Mouse (Mus musculus) stomach, embryonic 14.5 days (tissue): ENCODE measurements around the gene Pald1. TPM values are rescaled to one million over a fixed set of nuclear protein-coding genes. Genes with fewer than 3 reads are reported as not detected.

Experiments
- ATAC-seq: fragments of 200-750 bp; cut with Nextera tagmentation; 2 replicates; pipeline ENCODE4 v1.8.0; 2017; ENCODE audit warnings: low read depth, moderate TSS enrichment; ENCODE audit not compliant: insufficient number of reproducible peaks, insufficient read depth, low FRiP score
- H3K27ac ChIP-seq: fragments of 300-500 bp; sonication (generic); 2 replicates; pipeline ENCODE4 v1.5.1; 2014; ENCODE audit warnings: mild to moderate bottlenecking, low read length, moderate library complexity, mixed read lengths
- H3K27me3 ChIP-seq: fragments of 300-500 bp; sonication (generic); 2 replicates; pipeline ENCODE4 v1.6.1; 2014; ENCODE audit warnings: low read length, control low read depth, mixed read lengths; ENCODE audit not compliant: control insufficient read depth, insufficient read depth
- H3K36me3 ChIP-seq: fragments of 300-500 bp; sonication (generic); 2 replicates; pipeline ENCODE4 v1.6.1; 2014; ENCODE audit warnings: mild to moderate bottlenecking, control low read depth, low read length, moderate library complexity, mixed read lengths; ENCODE audit not compliant: control insufficient read depth, insufficient read depth
- H3K4me1 ChIP-seq: fragments of 300-500 bp; sonication (generic); 2 replicates; pipeline ENCODE4 v1.6.1; 2014; ENCODE audit warnings: low read length, control low read depth, mixed read lengths; ENCODE audit not compliant: control insufficient read depth, insufficient read depth
- H3K4me2 ChIP-seq: fragments of 300-500 bp; sonication (generic); replicated peaks from 2 replicates; pipeline ENCODE4 v1.6.1; 2014; ENCODE audit warnings: low read depth, low read length, control low read depth
- H3K4me3 ChIP-seq: fragments of 300-500 bp; sonication (generic); 2 replicates; pipeline ENCODE4 v1.5.1; 2014; ENCODE audit warnings: low read depth, low read length, control low read depth
- H3K9ac ChIP-seq: fragments of 300-500 bp; sonication (generic); replicated peaks from 2 replicates; pipeline ENCODE4 v1.6.1; 2014; ENCODE audit warnings: low read depth, mild to moderate bottlenecking, control low read depth, low read length, moderate library complexity, mixed read lengths
- H3K9me3 ChIP-seq: fragments of 300-500 bp; sonication (generic); 2 replicates; pipeline ENCODE4 v1.6.1; 2016; ENCODE audit warnings: low read depth, low read length, control low read depth; ENCODE audit not compliant: control insufficient read depth
- WGBS: fragments of 180-500 bp; shearing (Covaris S2); extraction: QIAGEN DNeasy Blood & Tissue Kit; methylation state at CpG from one replicate; pipeline ENCODE4 v1.1.7; 2014; 5-methylcytosine and 5-hydroxymethylcytosine counted together
- polyA plus RNA-seq: library from polyadenylated mRNA; unstranded; fragments of >200 nt; fragmentation: Nextera tagmentation; extraction: Ambion mirVana; gene quantifications from 2 replicates; pipeline ENCODE4 v1.2.1, GENCODE M21; 2014

Gene Pald1
- polyA plus RNA-seq, 1 experiment from 2014 or later: 14.8 TPM

DNA sequence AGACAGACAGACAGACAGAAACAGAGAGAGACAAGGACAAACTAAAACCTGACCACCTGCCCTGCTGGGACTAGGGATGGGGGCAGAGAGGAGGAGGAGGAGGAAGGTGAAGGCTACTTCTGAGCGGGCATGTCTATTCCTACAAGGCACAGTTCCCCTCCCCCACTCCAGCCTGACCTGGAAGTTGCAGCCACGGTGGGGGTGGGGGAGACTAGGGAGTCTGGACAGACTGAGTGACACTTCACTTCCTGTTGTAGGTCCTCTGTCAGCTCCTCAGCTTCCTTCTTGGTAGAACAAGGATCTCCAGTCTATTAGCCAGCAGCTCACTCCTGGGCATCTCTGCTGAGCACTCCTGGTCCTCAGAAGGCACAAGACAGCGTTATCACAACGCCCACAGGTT, 9.3 kb downstream of the Pald1 start:
- Histone ChIP-seq H3K4me1 (peaks cover 26% of the 10 kb centered on the region), H3K27me3 (no peaks in the 10 kb centered on the region), H3K36me3 (no peaks in the 10 kb centered on the region), H3K9ac (no peak overlapping the region), H3K4me3 (no peak overlapping the region), H3K27ac (no peak overlapping the region), H3K9me3 (no peaks in the 10 kb centered on the region), H3K4me2 (no peak overlapping the region)
- WGBS: 37% methylated on average over 4 of the region's 4 CpGs
- no peak for ATAC-seq

DNA sequence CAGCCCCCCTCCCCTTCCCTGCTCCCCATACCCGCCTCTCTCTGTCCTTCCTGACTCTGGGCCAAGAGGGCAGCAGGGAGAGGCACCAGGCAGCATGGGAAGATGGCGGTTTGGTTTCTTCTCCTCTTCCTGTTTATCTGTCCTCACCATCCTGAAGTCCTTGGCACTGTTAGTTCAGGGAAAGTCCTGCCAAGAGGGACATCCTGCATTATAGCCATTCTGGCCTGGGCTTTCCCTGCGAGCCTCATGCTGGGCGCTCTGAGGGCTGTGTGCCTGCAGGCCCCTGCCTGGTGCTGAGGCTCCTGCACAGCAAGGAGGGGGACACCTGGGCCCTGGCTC, 10.8 kb downstream of the Pald1 start:
- H3K4me3 ChIP-seq: no peak overlapping the region
- ATAC-seq: no peak
- no peaks in the 10 kb centered on the region for H3K9me3 ChIP-seq
- H3K36me3 ChIP-seq: no peaks in the 10 kb centered on the region
- H3K4me2 ChIP-seq: no peak overlapping the region
- H3K27me3 ChIP-seq: no peaks in the 10 kb centered on the region
- WGBS: 72% methylated on average over 4 of the region's 4 CpGs
- H3K9ac ChIP-seq: no peak overlapping the region
- no peak overlapping the region for H3K27ac ChIP-seq
- peaks cover 26% of the 10 kb centered on the region for H3K4me1 ChIP-seq

DNA sequence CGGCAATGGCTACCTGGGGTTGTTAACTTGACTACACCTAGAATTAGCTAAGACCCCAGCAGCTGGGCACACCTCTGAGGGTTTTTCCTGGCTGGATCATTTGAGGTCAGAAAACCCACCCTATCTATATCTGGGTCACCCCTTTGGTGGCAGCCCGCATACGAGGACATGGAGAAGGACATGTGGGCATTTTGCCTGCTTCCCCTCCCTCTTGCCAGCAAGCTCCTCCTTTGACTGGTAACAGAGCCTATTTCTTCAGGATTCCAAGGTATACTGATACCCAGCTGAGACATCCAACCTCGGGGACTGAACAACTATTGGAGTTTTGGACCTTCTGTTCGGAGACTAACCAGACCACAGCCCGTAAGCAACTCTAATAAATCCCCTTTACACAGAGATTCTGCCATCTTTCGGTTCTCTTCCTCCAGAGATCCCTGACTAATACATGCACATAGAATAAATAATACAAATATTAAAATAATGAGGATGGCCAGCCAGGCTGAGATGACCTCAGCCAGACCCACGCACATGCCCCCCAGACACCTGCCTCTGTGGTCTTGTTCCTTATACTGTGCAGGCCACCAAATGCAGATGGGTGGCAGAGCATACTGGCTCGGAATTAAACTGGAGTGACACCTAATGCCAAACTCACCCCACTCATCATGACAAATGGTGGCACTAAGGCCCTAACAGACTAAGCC, 11.3 kb downstream of the Pald1 start:
- Histone ChIP-seq H3K27ac (no peak overlapping the region), H3K27me3 (no peaks in the 10 kb centered on the region), H3K4me3 (no peak overlapping the region), H3K4me2 (no peak overlapping the region), H3K9me3 (no peaks in the 10 kb centered on the region), H3K9ac (no peak overlapping the region), H3K36me3 (no peaks in the 10 kb centered on the region), H3K4me1 (peaks cover 26% of the 10 kb centered on the region)
- 82% methylated on average over 9 of the region's 9 CpGs for WGBS
- ATAC-seq: no peak

DNA sequence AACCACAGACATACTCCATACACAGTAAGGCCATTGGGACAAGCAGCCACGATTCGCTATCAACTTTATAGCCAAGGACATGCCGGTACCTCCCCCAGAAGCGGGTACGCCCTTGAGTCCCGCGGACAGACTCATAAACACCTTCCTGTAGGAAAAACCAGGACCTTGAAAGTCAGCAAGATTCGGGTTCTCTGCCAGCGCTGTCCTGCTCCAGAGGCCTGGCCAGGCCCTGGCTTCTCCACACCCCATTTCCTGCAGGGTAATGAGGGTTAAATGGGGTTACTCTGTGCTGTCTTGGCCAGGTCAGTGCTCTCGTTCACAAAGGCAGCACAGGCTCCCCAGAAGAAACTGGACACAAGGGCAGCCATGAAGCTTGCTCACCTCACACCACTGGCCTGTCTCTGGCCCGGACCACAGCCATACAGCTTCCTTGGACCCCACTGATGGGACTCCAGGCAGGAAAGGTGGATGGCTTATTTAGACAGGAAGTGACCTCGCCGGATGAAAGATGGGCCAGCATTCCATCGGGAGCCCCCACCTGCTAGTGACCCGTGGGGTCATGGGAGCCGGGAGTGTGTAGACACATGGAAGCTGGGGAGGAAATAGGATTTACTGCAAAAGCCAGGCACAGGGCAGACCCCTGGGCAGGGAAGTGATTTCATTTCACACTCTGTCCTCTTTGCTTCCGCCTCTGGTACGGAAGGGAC, 12.9 kb downstream of the Pald1 start:
- peaks cover 24% of the 10 kb centered on the region for H3K4me1 ChIP-seq
- no peak overlapping the region for H3K4me3 ChIP-seq
- H3K27me3 ChIP-seq: no peaks in the 10 kb centered on the region
- H3K36me3 ChIP-seq: no peaks in the 10 kb centered on the region
- H3K27ac ChIP-seq: 0 out of 2 replicates have a peak overlapping the region, but pooled peaks have one; percentile 11
- ATAC-seq: no peak
- no peaks in the 10 kb centered on the region for H3K9me3 ChIP-seq
- H3K4me2 ChIP-seq: no peak overlapping the region
- 52% methylated on average over 18 of the region's 18 CpGs for WGBS
- H3K9ac ChIP-seq: no peak overlapping the region

DNA sequence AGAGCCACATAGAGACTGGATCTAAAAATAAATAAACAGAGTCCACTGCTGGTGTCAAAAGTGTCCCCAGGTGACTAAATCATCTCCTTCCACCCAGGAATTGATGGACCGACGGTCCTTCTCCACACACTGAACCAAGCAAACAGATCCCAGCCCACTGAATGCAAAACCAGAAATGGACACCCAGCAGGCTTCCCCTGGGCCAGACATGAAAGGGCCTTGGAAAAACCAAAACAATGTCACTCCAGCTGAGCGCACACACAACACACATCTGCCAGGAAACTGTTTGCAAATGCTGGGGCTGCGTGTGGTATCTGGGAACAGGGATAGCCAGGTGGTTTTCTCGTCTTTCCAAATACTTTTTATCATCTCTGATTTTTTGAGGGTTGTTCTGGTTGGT, 13.6 kb downstream of the Pald1 start:
- Histone ChIP-seq H3K4me1 (peaks cover 18% of the 10 kb centered on the region), H3K27ac (no peak overlapping the region), H3K27me3 (no peaks in the 10 kb centered on the region), H3K36me3 (no peaks in the 10 kb centered on the region), H3K4me2 (no peak overlapping the region), H3K9me3 (no peaks in the 10 kb centered on the region), H3K9ac (no peak overlapping the region), H3K4me3 (no peak overlapping the region)
- 56% methylated on average over 5 of the region's 5 CpGs for WGBS
- no peak for ATAC-seq

DNA sequence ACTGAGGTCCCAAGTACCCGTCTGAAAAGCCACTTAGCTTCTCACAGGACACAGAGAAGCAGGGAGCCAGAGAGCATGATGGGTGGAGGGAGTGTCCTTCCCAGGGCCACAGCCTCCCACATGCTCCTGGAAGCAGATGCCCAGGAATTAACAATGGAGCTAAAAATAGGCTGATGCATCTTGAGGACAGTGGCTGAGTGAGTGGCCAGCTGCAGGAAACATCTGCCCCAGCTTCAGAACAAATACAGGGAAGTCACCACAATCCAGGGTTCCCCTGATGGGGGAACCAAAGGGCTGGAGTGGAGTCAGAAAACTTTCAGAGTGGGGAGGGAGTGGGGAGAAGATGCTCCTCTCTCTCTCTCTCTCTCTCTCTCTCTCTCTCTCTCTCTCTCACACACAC, 17.4 kb downstream of the Pald1 start:
- Histone ChIP-seq H3K36me3 (no peaks in the 10 kb centered on the region), H3K27ac (no peak overlapping the region), H3K4me3 (no peak overlapping the region), H3K27me3 (no peaks in the 10 kb centered on the region), H3K4me2 (no peak overlapping the region), H3K9ac (no peak overlapping the region), H3K9me3 (no peaks in the 10 kb centered on the region), H3K4me1 (peaks cover 10% of the 10 kb centered on the region; the same call in 1 of the 2 replicates)
- WGBS: 71% methylated on average over 1 of the region's 1 CpGs
- no peak for ATAC-seq

DNA sequence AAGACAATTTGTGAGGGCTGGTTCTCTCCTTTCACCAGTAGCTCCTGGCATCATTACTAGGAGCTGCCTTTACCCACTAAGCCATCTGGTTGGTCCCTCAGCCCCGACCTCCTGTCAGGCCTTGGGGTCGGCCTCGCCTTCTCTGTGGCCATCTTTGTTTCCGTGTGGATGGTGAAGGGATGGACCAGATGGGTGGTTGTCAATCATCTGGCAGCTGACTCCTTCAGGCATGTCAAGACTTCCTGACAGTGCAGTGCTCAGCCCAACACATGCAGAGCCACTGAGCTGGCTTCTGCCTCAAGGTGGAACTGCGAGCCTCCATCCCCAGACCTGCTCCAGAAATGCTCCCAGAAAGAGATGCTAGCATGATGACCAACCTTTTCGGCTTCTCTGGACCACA, 18.9 kb downstream of the Pald1 start:
- no peak for ATAC-seq
- Histone ChIP-seq H3K4me3 (no peak overlapping the region), H3K4me2 (no peak overlapping the region), H3K9ac (no peak overlapping the region), H3K9me3 (no peaks in the 10 kb centered on the region), H3K27me3 (no peaks in the 10 kb centered on the region), H3K36me3 (no peaks in the 10 kb centered on the region), H3K4me1 (peaks cover 5% of the 10 kb centered on the region; the same call in 1 of the 2 replicates), H3K27ac (no peak overlapping the region)
- WGBS: 89% methylated on average over 6 of the region's 6 CpGs

DNA sequence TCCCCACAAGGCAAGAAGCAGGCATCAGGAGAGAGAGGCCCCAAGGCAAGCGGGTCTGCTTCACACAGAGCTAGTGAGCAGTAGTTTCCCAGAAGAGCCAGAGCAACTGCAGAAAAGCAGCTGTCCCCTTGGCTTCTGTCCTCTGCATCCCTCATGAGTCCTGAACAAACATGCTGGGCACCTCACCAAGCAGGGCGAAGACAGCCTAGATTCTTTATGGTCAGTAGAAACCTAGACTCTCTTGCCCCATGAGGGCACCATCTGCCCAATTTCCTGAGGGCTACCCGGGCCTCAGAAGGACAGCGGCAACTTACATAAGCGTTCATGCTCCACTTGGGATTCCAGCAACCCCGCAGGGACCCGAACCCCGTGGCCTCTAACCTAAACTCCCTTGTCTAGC, 20.3 kb downstream of the Pald1 start:
- no peak overlapping the region for H3K4me2 ChIP-seq
- H3K9ac ChIP-seq: no peak overlapping the region

More for the DNA sequence above, 20.3 kb downstream of the Pald1 start:
- H3K9me3 ChIP-seq: no peaks in the 10 kb centered on the region
- ATAC-seq: no peak
- H3K36me3 ChIP-seq: no peaks in the 10 kb centered on the region
- no peak overlapping the region for H3K27ac ChIP-seq
- WGBS: 78% methylated on average over 8 of the region's 8 CpGs
- H3K4me3 ChIP-seq: no peak overlapping the region
- H3K4me1 ChIP-seq: peaks cover 6% of the 10 kb centered on the region
- no peaks in the 10 kb centered on the region for H3K27me3 ChIP-seq
